Mouse (Mus musculus) megakaryocyte, embryonic 14.5 days (primary cell): ENCODE measurements at regions not wholly inside any gene's neighbourhood (a gene's known extent, or its start where the extent isn't known, plus 50 kb on each side); places are given as distances from the start of the nearest gene placed in this dataset.

Source experiments
- H3K27me3 ChIP-seq: replicated peaks from 2 replicates; pipeline ENCODE3; 2012; ENCODE audit warnings: inconsistent platforms
- H3K36me3 ChIP-seq: replicated peaks from 2 replicates; pipeline ENCODE3; 2012; ENCODE audit warnings: low read length, inconsistent platforms, mixed read lengths
- H3K4me1 ChIP-seq: 2 replicates; pipeline ENCODE4 v1.6.1; 2012; ENCODE audit warnings: inconsistent platforms
- H3K4me3 ChIP-seq: replicated peaks from 2 replicates; pipeline ENCODE3; 2012; ENCODE audit warnings: moderate library complexity, mild to moderate bottlenecking, inconsistent platforms
- H3K9me3 ChIP-seq: 2 replicates; pipeline ENCODE4 v1.6.1; 2012; ENCODE audit warnings: inconsistent platforms
- FLI1 ChIP-seq: IDR thresholded peaks from 2 replicates; pipeline ENCODE4 v1.6.1; 2012; ENCODE audit warnings: low read length, inconsistent platforms, mixed read lengths
- GATA1 ChIP-seq: IDR thresholded peaks from 3 replicates; pipeline ENCODE4 v1.6.1; 2012; ENCODE audit warnings: mixed read lengths, low read length, inconsistent platforms, borderline replicate concordance

DNA sequence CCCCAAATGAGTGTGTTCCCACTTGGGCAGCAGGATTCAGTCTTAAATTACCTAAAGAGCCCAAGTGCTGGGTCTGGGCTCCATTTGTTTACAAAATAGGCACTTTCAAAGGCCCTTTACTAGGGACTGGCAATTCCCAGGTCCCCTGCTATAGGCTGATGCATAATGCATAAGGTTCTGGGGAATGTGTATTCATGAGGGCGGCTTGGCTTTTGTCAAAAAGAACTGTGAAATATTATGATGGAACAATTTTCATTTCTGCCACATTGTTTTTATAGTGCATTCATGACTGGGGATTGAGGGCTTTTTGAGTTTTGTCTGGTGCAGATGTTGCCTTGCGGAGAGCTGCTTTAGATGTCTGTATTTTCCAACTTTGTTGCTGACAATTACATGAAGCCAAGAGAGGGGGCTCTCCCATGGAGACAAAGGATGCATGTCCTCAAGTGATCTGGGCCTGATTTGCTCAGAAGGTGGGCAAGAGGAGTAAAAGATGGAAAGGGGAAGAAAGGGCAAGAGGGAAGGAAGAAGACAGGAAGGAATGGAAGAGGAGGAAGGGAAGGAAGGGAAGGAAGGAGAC lies 636.6 kb upstream of the Cdh5 start:
- no peaks in the 10 kb centered on the region for H3K4me1 ChIP-seq

DNA sequence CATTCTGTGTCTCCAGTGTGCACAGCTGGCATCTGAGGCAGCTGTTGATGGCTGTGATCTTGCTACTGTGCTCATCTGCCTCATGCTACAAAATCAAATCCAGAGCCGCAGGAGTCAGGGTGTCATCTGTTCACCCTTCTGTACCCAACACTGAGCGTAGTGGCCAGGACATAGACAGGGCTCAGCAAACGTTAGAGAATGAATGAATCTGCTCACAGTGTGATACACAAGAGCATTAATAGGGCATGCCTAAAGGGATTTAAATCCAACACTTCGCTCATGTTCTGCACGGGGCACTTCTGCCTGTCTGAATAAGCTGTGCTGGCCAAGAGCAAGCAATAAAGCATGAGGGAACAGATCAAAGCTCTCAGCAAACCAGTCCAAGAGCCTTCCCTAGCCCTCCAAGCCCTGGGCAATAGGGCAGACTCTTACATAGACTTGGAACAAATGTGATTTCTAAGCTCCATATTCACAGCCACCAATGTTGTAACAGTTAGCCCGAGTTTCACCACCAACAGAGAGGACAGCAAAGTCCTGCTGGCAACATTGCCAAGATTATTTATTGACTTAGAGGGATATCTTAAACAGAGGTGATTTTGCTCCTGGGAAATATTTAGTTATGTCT lies 633.8 kb upstream of the Cdh5 start:
- Histone ChIP-seq H3K9me3 (peaks cover 36% of the 10 kb centered on the region), H3K27me3 (no peaks in the 10 kb centered on the region), H3K36me3 (no peaks in the 10 kb centered on the region), H3K4me3 (peak overlapping the region; percentile 8), H3K4me1 (no peaks in the 10 kb centered on the region)
- TF ChIP-seq GATA1: no peak
- TF ChIP-seq FLI1: no peak

More for the DNA sequence above, 636.6 kb upstream of the Cdh5 start:
- peaks cover 35% of the 10 kb centered on the region for H3K9me3 ChIP-seq
- TF ChIP-seq GATA1 (no peak), FLI1 (no peak)
- H3K4me3 ChIP-seq: no peak overlapping the region
- H3K36me3 ChIP-seq: no peaks in the 10 kb centered on the region
- no peaks in the 10 kb centered on the region for H3K27me3 ChIP-seq

DNA sequence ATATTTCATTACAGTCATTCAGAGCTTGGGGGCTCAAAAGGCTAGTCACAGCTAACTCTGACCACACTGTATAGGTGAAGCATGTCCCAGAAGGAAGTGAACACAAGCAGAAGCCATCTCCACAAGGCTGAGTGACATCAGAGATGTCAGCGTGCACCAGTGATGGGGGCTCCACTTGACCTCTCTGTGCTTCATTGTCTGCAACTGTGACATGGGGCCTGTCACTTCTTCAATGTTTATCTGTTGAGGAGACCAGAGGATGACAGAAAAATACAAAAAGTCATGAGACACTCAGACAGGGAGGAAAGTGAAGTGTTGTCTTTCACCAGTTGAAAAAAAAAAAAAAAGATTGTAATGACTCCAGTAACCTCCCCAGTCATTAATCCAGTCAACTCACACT lies 632.4 kb upstream of the Cdh5 start:
- no peaks in the 10 kb centered on the region for H3K27me3 ChIP-seq
- no peak overlapping the region for H3K4me3 ChIP-seq
- no peaks in the 10 kb centered on the region for H3K36me3 ChIP-seq
- peaks cover 30% of the 10 kb centered on the region for H3K9me3 ChIP-seq
- H3K4me1 ChIP-seq: no peaks in the 10 kb centered on the region
- TF ChIP-seq FLI1: no peak
- no peak for TF ChIP-seq GATA1

DNA sequence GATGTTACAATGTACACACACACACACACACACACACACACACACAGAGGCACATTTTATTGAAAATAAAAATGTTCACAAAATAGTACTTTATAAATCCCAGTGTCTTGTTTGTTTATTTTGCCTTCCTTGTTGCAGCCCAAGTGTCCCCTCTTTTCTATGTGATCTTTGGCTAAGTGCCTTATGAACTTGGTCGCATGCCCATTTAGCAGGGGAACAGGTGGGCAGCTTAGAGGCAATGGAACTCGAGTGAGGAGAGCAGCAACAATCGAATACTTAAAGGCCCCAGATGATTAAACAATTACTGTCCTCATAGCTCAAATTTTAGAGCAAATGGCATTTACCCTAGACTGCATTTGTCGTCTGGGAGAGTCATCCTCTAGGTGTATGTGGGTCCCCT lies 631.1 kb upstream of the Cdh5 start:
- TF ChIP-seq GATA1: no peak
- TF ChIP-seq FLI1: no peak
- H3K9me3 ChIP-seq: peaks cover 26% of the 10 kb centered on the region
- H3K4me1 ChIP-seq: no peaks in the 10 kb centered on the region
- no peaks in the 10 kb centered on the region for H3K36me3 ChIP-seq
- H3K27me3 ChIP-seq: no peaks in the 10 kb centered on the region
- H3K4me3 ChIP-seq: no peak overlapping the region

- no peaks in the 10 kb centered on the region for H3K36me3 ChIP-seq
- H3K4me3 ChIP-seq: no peak overlapping the region
- H3K9me3 ChIP-seq: peaks cover 13% of the 10 kb centered on the region
- no peaks in the 10 kb centered on the region for H3K4me1 ChIP-seq
- TF ChIP-seq GATA1: no peak
- H3K27me3 ChIP-seq: no peaks in the 10 kb centered on the region
These were observed 625.3 kb upstream of the Cdh5 start for GRCm38 (mm10) chr8:103475816-103476797.

GRCm38 (mm10) chr8:103482033-103482720 lies 619.2 kb upstream of the Cdh5 start:
- no peaks in the 10 kb centered on the region for H3K4me1 ChIP-seq
- TF ChIP-seq GATA1: no peak
- TF ChIP-seq FLI1: no peak
- H3K36me3 ChIP-seq: no peaks in the 10 kb centered on the region
- H3K27me3 ChIP-seq: no peaks in the 10 kb centered on the region
- no peak overlapping the region for H3K4me3 ChIP-seq
- H3K9me3 ChIP-seq: peaks cover 33% of the 10 kb centered on the region

DNA sequence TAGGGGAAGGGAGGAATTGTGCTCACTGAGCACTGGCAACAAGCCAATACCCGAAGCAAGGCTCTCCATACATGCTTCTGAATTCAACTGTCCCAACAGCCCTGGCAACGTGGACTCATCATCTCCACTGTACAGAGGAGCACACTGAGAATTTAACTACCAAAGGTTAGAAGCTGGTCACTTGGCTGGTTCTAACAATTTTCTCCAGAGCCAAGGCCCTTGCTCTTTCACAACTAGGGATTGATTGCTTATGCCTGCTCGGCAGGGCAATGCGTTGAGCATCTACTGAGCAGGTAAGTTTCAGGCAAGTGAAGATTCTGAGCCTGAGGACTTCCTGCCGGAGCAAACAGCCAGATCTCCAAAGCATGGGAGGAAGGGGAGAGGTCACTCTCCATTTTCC lies 616.0 kb upstream of the Cdh5 start:
- no peak overlapping the region for H3K4me3 ChIP-seq
- H3K27me3 ChIP-seq: no peaks in the 10 kb centered on the region
- no peaks in the 10 kb centered on the region for H3K36me3 ChIP-seq
- H3K4me1 ChIP-seq: no peaks in the 10 kb centered on the region
- peaks cover 32% of the 10 kb centered on the region for H3K9me3 ChIP-seq
- no peak for TF ChIP-seq FLI1
- TF ChIP-seq GATA1: no peak

DNA sequence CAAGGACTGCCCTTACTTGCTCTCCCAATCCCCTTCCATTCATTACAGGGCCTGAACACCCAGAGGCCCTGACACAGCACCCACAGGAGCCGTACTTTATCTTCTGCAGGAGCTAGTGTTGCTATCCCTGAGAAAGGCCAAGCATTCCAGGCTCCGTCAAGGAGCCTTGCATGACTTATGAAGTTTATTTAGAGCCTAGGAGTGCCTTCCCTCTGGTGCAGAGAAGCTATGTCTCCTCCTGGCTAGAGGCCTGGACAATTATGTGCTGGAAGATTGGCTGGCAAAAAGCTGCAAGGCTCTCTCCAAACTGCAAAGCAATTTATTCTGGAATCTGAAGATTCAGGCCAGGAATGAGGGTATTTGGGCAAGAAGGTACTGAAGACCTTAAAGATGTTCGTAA lies 612.0 kb upstream of the Cdh5 start:
- H3K36me3 ChIP-seq: no peaks in the 10 kb centered on the region
- no peak for TF ChIP-seq FLI1
- TF ChIP-seq GATA1: no peak
- H3K4me3 ChIP-seq: no peak overlapping the region
- no peaks in the 10 kb centered on the region for H3K27me3 ChIP-seq
- H3K9me3 ChIP-seq: peaks cover 36% of the 10 kb centered on the region
- H3K4me1 ChIP-seq: no peaks in the 10 kb centered on the region

- TF ChIP-seq FLI1: no peak
- no peak for TF ChIP-seq GATA1
- Histone ChIP-seq H3K36me3 (no peaks in the 10 kb centered on the region), H3K4me3 (no peak overlapping the region), H3K27me3 (no peaks in the 10 kb centered on the region), H3K4me1 (no peaks in the 10 kb centered on the region), H3K9me3 (peaks cover 43% of the 10 kb centered on the region)
These were observed 608.4 kb upstream of the Cdh5 start for GRCm38 (mm10) chr8:103492914-103493517.
